ENCODE assay signal across 13 mouse cellular contexts in the genomic region with DNA sequence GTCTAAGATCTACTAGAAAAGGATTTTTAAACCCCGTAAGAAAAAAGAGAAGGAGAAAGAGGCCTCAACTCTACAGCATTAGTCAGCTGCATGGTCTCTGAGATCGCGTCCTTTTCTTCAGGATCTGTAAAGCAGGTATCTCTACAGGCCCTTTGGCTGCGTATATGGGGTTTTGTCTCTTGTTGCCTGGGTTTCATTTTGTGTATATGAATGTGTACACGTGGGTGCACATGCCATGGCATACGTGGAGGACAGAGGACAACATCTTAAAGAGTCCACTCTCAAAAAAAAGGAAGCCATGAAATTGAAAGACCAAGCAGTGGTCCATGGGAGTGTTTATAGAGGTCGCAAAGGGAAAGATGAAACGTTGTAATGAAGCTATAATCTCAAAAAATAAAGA. TPM values are rescaled to one million over a fixed set of nuclear protein-coding genes. Genes with fewer than 3 reads are reported as not detected.
DNase-seq lines count a peak whose midpoint lies in the region; ATAC-seq and TF ChIP-seq lines count a peak whose summit lies in the region.
"Had no signal": no experiment of that assay in that cellular context is flagged by ENCODE, and none has a peak within 500 bp of the region (broad histone marks: within the 10 kb centered on the region; RNA-seq: fewer than 3 reads in every experiment).

No protein-coding gene starts in this region.

- H3K9me3 ChIP-seq in heart, embryonic 15.5 days (replicated peaks): no peaks in the 10 kb centered on the region
- no peaks in the 10 kb centered on the region for H3K9me3 ChIP-seq in CH12.LX (replicated peaks; ENCODE audit: low read length)
- H3K9me3 ChIP-seq in liver, embryonic 15.5 days (replicated peaks): no peaks in the 10 kb centered on the region
- H3K9me3 ChIP-seq: embryonic facial prominence, embryonic 13.5 days; midbrain, embryonic 13.5 days had no signal

- peaks cover 21% of the 10 kb centered on the region for H3K4me1 ChIP-seq in heart, embryonic 15.5 days (replicated peaks)
- H3K4me1 ChIP-seq in CH12.LX (ENCODE audit: control insufficient read depth in 1 of 2, insufficient read depth in 2 of 2): peaks cover 4 to 49% of the 10 kb centered on the region in 2 experiments; a peak in 3 of 4 replicates
- peaks cover 43% of the 10 kb centered on the region for H3K4me1 ChIP-seq in liver, embryonic 15.5 days (replicated peaks)

- intact Hi-C loops in heart, postnatal 36 days (cut with DNase I): no loop called here

- H3K27ac ChIP-seq in heart, embryonic 15.5 days: peak overlapping the region; percentile 31; the same call in 1 of the 2 replicates
- H3K27ac ChIP-seq in CH12.LX (ENCODE audit: insufficient read depth, low read depth): no peak overlapping the region
- H3K27ac ChIP-seq in liver, embryonic 15.5 days (replicated peaks): no peak overlapping the region
- H3K27ac ChIP-seq: embryonic facial prominence, embryonic 13.5 days; hindbrain, embryonic 14.5 days; midbrain, embryonic 13.5 days had no signal

- H3K9ac ChIP-seq in heart, embryonic 15.5 days: no peak overlapping the region
- H3K9ac ChIP-seq in CH12.LX (ENCODE audit: insufficient read depth, low read depth): peak overlapping the region; percentile 80
- no peak overlapping the region for H3K9ac ChIP-seq in liver, embryonic 15.5 days
- H3K9ac ChIP-seq: embryonic facial prominence, embryonic 13.5 days; hindbrain, embryonic 14.5 days; midbrain, embryonic 13.5 days had no signal

- H3K27me3 ChIP-seq in heart, embryonic 15.5 days: 0 out of 2 replicates have a peak, but pooled peaks cover 11% of the 10 kb centered on the region
- no peaks in the 10 kb centered on the region for H3K27me3 ChIP-seq in CH12.LX (replicated peaks)
- peaks cover 11% of the 10 kb centered on the region for H3K27me3 ChIP-seq in liver, embryonic 15.5 days

- no peak overlapping the region for H3K4me3 ChIP-seq in heart, embryonic 15.5 days
- peak overlapping the region; percentile 4 to 85 (median 33) for H3K4me3 ChIP-seq in CH12.LX (replicated peaks in 1 of 3; ENCODE audit: low read depth in 2 of 3, low read length in 2 of 3, poor library complexity in 1 of 3)
- H3K4me3 ChIP-seq in liver, embryonic 15.5 days (replicated peaks): no peak overlapping the region
- H3K4me3 ChIP-seq: embryonic facial prominence, embryonic 13.5 days; midbrain, embryonic 13.5 days had no signal

- ATAC-seq in heart, embryonic 15.5 days (replicated peaks; ENCODE audit: insufficient number of reproducible peaks, insufficient read depth, low FRiP score, low read depth): no peak
- no peak for ATAC-seq in liver, embryonic 15.5 days (ENCODE audit: insufficient read depth)
- ATAC-seq: intestine, embryonic 16.5 days; midbrain, embryonic 13.5 days had no signal

- peaks cover 60% of the 10 kb centered on the region for H3K79me2 ChIP-seq in CH12.LX (replicated peaks; ENCODE audit: control insufficient read depth, extremely low read depth, insufficient read depth, poor library complexity, severe bottlenecking)

- no peak for TF ChIP-seq CTCF in CH12.LX (conservative IDR thresholded peaks at IDR 0.05 in 1 of 2, IDR thresholded peaks at IDR 0.05 in 1 of 2; ENCODE audit: low read depth in 2 of 2, low read length in 2 of 2)

- TF ChIP-seq POLR2A in CH12.LX (IDR thresholded peaks at IDR 0.05; ENCODE audit: low read depth, low read length): no peak

- WGBS in heart, embryonic 15.5 days: 78% methylated on average over 8 of the region's 8 CpGs
- 57% methylated on average over 8 of the region's 8 CpGs for WGBS in liver, embryonic 15.5 days (ENCODE audit: insufficient replicate concordance)

- no peak for TF ChIP-seq EP300 in CH12.LX (IDR thresholded peaks at IDR 0.05; ENCODE audit: low read length)

- H3K36me3 ChIP-seq in heart, embryonic 15.5 days: no peaks in the 10 kb centered on the region
- peaks cover 16 to 32% of the 10 kb centered on the region in 2 experiments for H3K36me3 ChIP-seq in CH12.LX (replicated peaks in 1 of 2; ENCODE audit: control insufficient read depth in 1 of 2, insufficient read depth in 1 of 2, low read length in 1 of 2)
- H3K36me3 ChIP-seq in liver, embryonic 15.5 days (replicated peaks): no peaks in the 10 kb centered on the region

- TF ChIP-seq RAD21 in CH12.LX (IDR thresholded peaks at IDR 0.05; ENCODE audit: low read depth, low read length): no peak

- 0 out of 2 replicates have a peak overlapping the region, but pooled peaks have one; percentile 4 for H3K4me2 ChIP-seq in heart, embryonic 15.5 days
- H3K4me2 ChIP-seq in CH12.LX (ENCODE audit: insufficient read depth, low read depth, poor library complexity, severe bottlenecking): peak overlapping the region; percentile 100
- H3K4me2 ChIP-seq in liver, embryonic 15.5 days: peak overlapping the region; percentile 7; the same call in 1 of the 2 replicates
- H3K4me2 ChIP-seq: hindbrain, embryonic 14.5 days; midbrain, embryonic 13.5 days had no signal

- in situ Hi-C loops in CH12.LX (cut with MboI; ENCODE audit: low pct_ligation_motif_present, low pct_unique_long_range_greater_than_20kb, low sequenced_read_pairs): no loop called here

- no peak for DNase-seq in heart, postnatal 36 days
- DNase-seq in A20 (ENCODE audit: low read depth, low spot score) (peak; percentile 11), CH12.LX (ENCODE audit: extremely low read depth) (no peak)
- DNase-seq in cerebellum, postnatal 36 days: no peak
- DNase-seq in B cell, adult 2 months: no peak
- DNase-seq: layer of hippocampus, adult 9-11 months had no signal

- dilution Hi-C loops in CH12.LX (cut with MboI; ENCODE audit: extremely low pct_ligation_motif_present, extremely low pct_unique_long_range_greater_than_20kb, low sequenced_read_pairs): no loop called here

TF ChIP-seq in CH12.LX, 34 proteins besides CTCF, POLR2A, EP300 and RAD21:
- TF ChIP-seq SIN3A (IDR thresholded peaks at IDR 0.05; ENCODE audit: low read length) (0 out of 2 replicates have a peak, but pooled peaks have one; percentile 29), TBP (conservative IDR thresholded peaks at IDR 0.05; ENCODE audit: low read depth, low read length) (no peak), BHLHE40 (IDR thresholded peaks at IDR 0.05; ENCODE audit: low read depth, low read length) (peak; percentile 39; the same call in 1 of the 2 replicates), MXI1 (IDR thresholded peaks at IDR 0.05; ENCODE audit: low read depth, low read length) (0 out of 2 replicates have a peak, but pooled peaks have one; percentile 51), MYC (IDR thresholded peaks at IDR 0.05; ENCODE audit: low read depth, low read length) (0 out of 2 replicates have a peak, but pooled peaks have one; percentile 47)
TF ChIP-seq in CH12.LX: peak in this region for 4.

RNA-seq across cellular contexts. Expression of a gene that starts 1.9 kb away (rescaled TPM):
- polyA plus RNA-seq in heart, embryonic 15.5 days (2015; fragmentation: Nextera tagmentation; extraction: Ambion mirVana): 42.6 and 47.5 TPM in 2 replicates
- 10 to 100 TPM; 12.1 to 14.0 TPM for total RNA-seq in heart, postnatal 36 days (2021)
- total RNA-seq in CH12.LX (2012; rRNA removed) (52.7 and 63.2 TPM in 2 replicates), CH12.LX (2014; rRNA removed) (78.1 and 84.4 TPM in 2 replicates)
- polyA plus RNA-seq in CH12.LX (2012; ENCODE audit: insufficient read length, low read depth): 102 and 107 TPM in 2 replicates
- 18.9 and 23.4 TPM in 2 replicates for polyA plus RNA-seq in liver, embryonic 15.5 days (2015; fragmentation: Nextera tagmentation; extraction: Ambion mirVana)

RNA-seq across cellular contexts. Expression of a gene that starts 9.0 kb away (rescaled TPM):
- 6.2 and 7.5 TPM in 2 replicates for polyA plus RNA-seq in heart, embryonic 15.5 days (2015; fragmentation: Nextera tagmentation; extraction: Ambion mirVana)
- total RNA-seq in heart, postnatal 36 days (2021): 10 to 100 TPM; 12.9 to 13.7 TPM
- total RNA-seq in CH12.LX (2012; rRNA removed): 10.4 and 10.8 TPM in 2 replicates
- 3.6 and 4.1 TPM in 2 replicates for total RNA-seq in CH12.LX (2014; rRNA removed)
- 14.8 and 20.8 TPM in 2 replicates for polyA plus RNA-seq in CH12.LX (2012; ENCODE audit: insufficient read length, low read depth)
- polyA plus RNA-seq in liver, embryonic 15.5 days (2015; fragmentation: Nextera tagmentation; extraction: Ambion mirVana): 1.9 and 2.1 TPM in 2 replicates

RNA-seq across cellular contexts. Expression of a gene that starts 23.1 kb away (rescaled TPM):
- polyA plus RNA-seq in heart, embryonic 15.5 days (2015; fragmentation: Nextera tagmentation; extraction: Ambion mirVana): 73.6 and 86.5 TPM in 2 replicates
- total RNA-seq in heart, postnatal 36 days (2021): 10 to 100 TPM; 18.1 to 18.2 TPM
- total RNA-seq in CH12.LX (2012; rRNA removed) (100 and 129 TPM in 2 replicates), CH12.LX (2014; rRNA removed) (122 and 146 TPM in 2 replicates)
- polyA plus RNA-seq in CH12.LX (2012; ENCODE audit: insufficient read length, low read depth): 134 and 156 TPM in 2 replicates
- 53.9 and 58.2 TPM in 2 replicates for polyA plus RNA-seq in liver, embryonic 15.5 days (2015; fragmentation: Nextera tagmentation; extraction: Ambion mirVana)

RNA-seq across cellular contexts. Expression of a gene that starts 34.8 kb away (rescaled TPM):
- 0.14 and 0.15 TPM in 2 replicates for polyA plus RNA-seq in heart, embryonic 15.5 days (2015; fragmentation: Nextera tagmentation; extraction: Ambion mirVana)
- under 1 TPM; 0.11 to 0.16 TPM for total RNA-seq in heart, postnatal 36 days (2021)
- total RNA-seq in CH12.LX (2012; rRNA removed) (not detected in 2 replicates), CH12.LX (2014; rRNA removed) (not detected in 2 replicates)
- polyA plus RNA-seq in CH12.LX (2012; ENCODE audit: insufficient read length, low read depth): not detected in 2 replicates
- polyA plus RNA-seq in liver, embryonic 15.5 days (2015; fragmentation: Nextera tagmentation; extraction: Ambion mirVana): not detected in 2 replicates
- polyA plus RNA-seq: liver, embryonic 16.5 days had no signal

RNA-seq across cellular contexts. Expression of a gene that starts 50.2 kb away (rescaled TPM):
- 13.7 and 15.5 TPM in 2 replicates for polyA plus RNA-seq in heart, embryonic 15.5 days (2015; fragmentation: Nextera tagmentation; extraction: Ambion mirVana)
- 10 to 100 TPM in 1 of 2 experiments, 1 to 10 TPM in 1; 8.6 to 11.7 TPM for total RNA-seq in heart, postnatal 36 days (2021)
- total RNA-seq in CH12.LX (2012; rRNA removed): 25.9 and 26.2 TPM in 2 replicates
- total RNA-seq in CH12.LX (2014; rRNA removed): 30.2 and 34.0 TPM in 2 replicates
- 21.1 and 25.6 TPM in 2 replicates for polyA plus RNA-seq in CH12.LX (2012; ENCODE audit: insufficient read length, low read depth)
- 38.1 and 38.3 TPM in 2 replicates for polyA plus RNA-seq in liver, embryonic 15.5 days (2015; fragmentation: Nextera tagmentation; extraction: Ambion mirVana)

Comparison
In these comparisons a context has a peak if more than half of its experiments do, and no peak if none do; other contexts are left out.
1. H3K4me2 ChIP-seq: peak in every context shown above with its lines; median percentile 100 in CH12.LX; 7 in liver, embryonic 15.5 days; 4 in heart, embryonic 15.5 days.
2. H3K4me3 ChIP-seq: peak in CH12.LX (3 of 3); none in heart, embryonic 15.5 days (single experiment) and liver, embryonic 15.5 days (single experiment).